Mouse (Mus musculus) spleen, postnatal 4 days (tissue): ENCODE measurements around the gene Vmn2r112.
"Not testable (repeated sequence)": the region's sequence is repeated elsewhere in the genome, so short reads cannot be mapped to it uniquely, and the experiment has no call there.

ENCODE experiments used
- DNase-seq, 2 experiments: peaks; one replicate each; pipeline ENCODE4 v3.0.0; 2022; ENCODE audit warnings: low spot score in 2 of 2

Vmn2r112 gene

DNA sequence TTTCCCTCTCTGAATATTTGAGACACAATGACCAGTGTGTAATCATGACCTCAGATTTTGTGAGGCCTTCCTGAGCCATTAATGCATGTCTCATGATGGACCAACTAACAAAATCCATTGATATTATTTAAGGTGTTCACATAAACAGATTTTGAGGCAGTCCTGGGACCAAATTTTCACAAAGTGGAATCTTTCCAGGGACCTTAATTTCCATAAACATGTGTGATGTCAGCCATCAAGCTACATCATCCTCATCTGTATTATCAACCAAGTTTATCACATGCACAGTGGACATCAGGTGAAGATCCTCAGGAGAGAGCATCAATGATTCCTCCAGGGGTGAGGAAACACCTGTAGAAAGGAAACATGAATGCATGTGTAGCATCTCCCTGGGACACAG lies at the start of gene Vmn2r112:
Gene Vmn2r112 (plus strand): TSS at position 301 of the 400 bp plus-strand sequence.
- DNase-seq, result not testable (repeated sequence)

DNA sequence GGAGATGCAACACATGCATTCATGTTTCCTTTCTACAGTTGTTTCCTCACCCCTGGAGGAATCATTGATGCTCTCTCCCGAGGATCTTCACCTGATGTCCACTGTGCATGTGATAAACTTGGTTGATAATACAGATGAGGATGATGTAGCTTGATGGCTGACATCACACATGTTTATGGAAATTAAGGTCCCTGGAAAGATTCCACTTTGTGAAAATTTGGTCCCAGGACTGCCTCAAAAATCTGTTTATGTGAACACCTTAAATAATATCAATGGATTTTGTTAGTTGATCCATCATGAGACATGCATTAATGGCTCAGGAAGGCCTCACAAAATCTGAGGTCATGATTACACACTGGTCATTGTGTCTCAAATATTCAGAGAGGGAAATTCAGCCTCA lies 27.4 kb upstream of the Vmn2r112 start, which contains the start of gene Vmn2r111:
Gene Vmn2r111 (minus strand): TSS at position 101 of the 400 bp plus-strand sequence.
- DNase-seq, result not testable (repeated sequence)

GRCm38 (mm10) chr17:22630646-22631045 lies 29.9 kb downstream of the Vmn2r112 start:
- no peak for DNase-seq
